Mouse (Mus musculus): ENCODE data around the gene A430078G23Rik.

A430078G23Rik gene

GRCm38 (mm10) chr8:3348142-3348823 is 4.9 kb upstream of the A430078G23Rik start:
- no peak for DNase-seq (ENCODE audit: low spot score)

GRCm38 (mm10) chr8:3350747-3351146 is 2.5 kb upstream of the A430078G23Rik start:
- DNase-seq (ENCODE audit: low spot score): no peak

- no peak for DNase-seq (ENCODE audit: low spot score)
Observed at GRCm38 (mm10) chr8:3352715-3353114, 500 bp upstream of the A430078G23Rik start.

- no peak for DNase-seq (ENCODE audit: low spot score)
Observed at GRCm38 (mm10) chr8:3353811-3354442, 712 bp downstream of the A430078G23Rik start.

- no peak for DNase-seq (ENCODE audit: low spot score)
Observed at GRCm38 (mm10) chr8:3354443-3354812, 1.2 kb downstream of the A430078G23Rik start.

GRCm38 (mm10) chr8:3355586-3355985 is 2.4 kb downstream of the A430078G23Rik start:
- no peak for DNase-seq (ENCODE audit: low spot score)

- peak; percentile 97 for DNase-seq (ENCODE audit: low spot score)
Observed at GRCm38 (mm10) chr8:3358060-3358459, 4.8 kb downstream of the A430078G23Rik start.

GRCm38 (mm10) chr8:3367086-3367485 is 13.9 kb downstream of the A430078G23Rik start:
- no peak for DNase-seq (ENCODE audit: low spot score)

GRCm38 (mm10) chr8:3368091-3368490 is 14.9 kb downstream of the A430078G23Rik start:
- DNase-seq (ENCODE audit: low spot score): no peak

GRCm38 (mm10) chr8:3375748-3376147 is 22.5 kb downstream of the A430078G23Rik start:
- no peak for DNase-seq (ENCODE audit: low spot score)

- peak; percentile 63 for DNase-seq (ENCODE audit: low spot score)
Observed at GRCm38 (mm10) chr8:3376641-3377274, 23.5 kb downstream of the A430078G23Rik start.

- DNase-seq (ENCODE audit: low spot score): peak; percentile 88
Observed at GRCm38 (mm10) chr8:3387286-3387685, 34.1 kb downstream of the A430078G23Rik start.

- DNase-seq (ENCODE audit: low spot score): no peak
Observed at GRCm38 (mm10) chr8:3388591-3389338, 35.5 kb downstream of the A430078G23Rik start.

- DNase-seq (ENCODE audit: low spot score): no peak
Observed at GRCm38 (mm10) chr8:3389506-3389905, 36.3 kb downstream of the A430078G23Rik start.

GRCm38 (mm10) chr8:3392293-3392692 is 39.1 kb downstream of the A430078G23Rik start:
- no peak for DNase-seq (ENCODE audit: low spot score)

GRCm38 (mm10) chr8:3392771-3393710 is 39.8 kb downstream of the A430078G23Rik start, which contains the start of gene Arhgef18:
TSS of gene Arhgef18 (plus strand) at chr8:3393006.
- peak; percentile 91 for DNase-seq (ENCODE audit: low spot score)

GRCm38 (mm10) chr8:3394600-3394999 is 41.4 kb downstream of the A430078G23Rik start:
- DNase-seq (ENCODE audit: low spot score): peak; percentile 63

GRCm38 (mm10) chr8:3395246-3395645 is 42.0 kb downstream of the A430078G23Rik start:
- DNase-seq (ENCODE audit: low spot score): no peak

- no peak for DNase-seq (ENCODE audit: low spot score)
Observed at GRCm38 (mm10) chr8:3397597-3397996, 44.4 kb downstream of the A430078G23Rik start.

GRCm38 (mm10) chr8:3400509-3400908 is 47.3 kb downstream of the A430078G23Rik start:
- no peak for DNase-seq (ENCODE audit: low spot score)

GRCm38 (mm10) chr8:3407417-3407816 is 54.2 kb downstream of the A430078G23Rik start:
- no peak for DNase-seq (ENCODE audit: low spot score)

Data from testis, postnatal 10 days (tissue).